Comparison of ENCODE assay signal across 14 mouse cellular contexts in genomic region chr5:106460001-106460511, GRCm38 (mm10). TPM values are rescaled to one million over a fixed set of nuclear protein-coding genes. Genes with fewer than 3 reads are reported as not detected.
A peak's percentile ranks its signal among the peaks of the same experiment; 100 is the strongest.
DNase-seq lines count a peak whose midpoint lies in the region; ATAC-seq lines count a peak whose summit lies in the region.
"Had no signal": no experiment of that assay in that cellular context is flagged by ENCODE, and none has a peak within 500 bp of the region (broad histone marks: within the 10 kb centered on the region; RNA-seq: fewer than 3 reads in every experiment).

No protein-coding gene starts in this region.

- no peak overlapping the region for H3K4me3 ChIP-seq in intestine, embryonic 14.5 days (ENCODE audit: low read depth, low read length)
- no peak overlapping the region for H3K4me3 ChIP-seq in intestine, embryonic 15.5 days (replicated peaks)
- 0 out of 2 replicates have a peak overlapping the region, but pooled peaks have one; percentile 2 for H3K4me3 ChIP-seq in forebrain, embryonic 16.5 days (replicated peaks; ENCODE audit: low read length)
- no peak overlapping the region for H3K4me3 ChIP-seq in neural tube, embryonic 12.5 days
- H3K4me3 ChIP-seq: gastrocnemius, adult 2 months had no signal

- no peak for ATAC-seq in intestine, embryonic 14.5 days (replicated peaks; ENCODE audit: low FRiP score, low TSS enrichment, low read depth)
- ATAC-seq in intestine, embryonic 15.5 days: no peak
- no peak for ATAC-seq in forebrain, embryonic 16.5 days
- ATAC-seq in neural tube, embryonic 12.5 days (ENCODE audit: low FRiP score, low read depth): no peak
- ATAC-seq in CD4-positive, CD25-positive, alpha-beta regulatory T cell, adult 4 months: no peak

- peaks cover 100% of the 10 kb centered on the region for H3K27me3 ChIP-seq in intestine, embryonic 14.5 days (replicated peaks; ENCODE audit: control insufficient read depth, insufficient read depth, low read length)
- peaks cover 94% of the 10 kb centered on the region for H3K27me3 ChIP-seq in intestine, embryonic 15.5 days (replicated peaks)
- H3K27me3 ChIP-seq in forebrain, embryonic 16.5 days (replicated peaks; ENCODE audit: control insufficient read depth, insufficient read depth, low read length): peaks cover 77% of the 10 kb centered on the region
- peaks cover 89% of the 10 kb centered on the region for H3K27me3 ChIP-seq in neural tube, embryonic 12.5 days (replicated peaks)

- no peaks in the 10 kb centered on the region for H3K36me3 ChIP-seq in intestine, embryonic 14.5 days (ENCODE audit: control insufficient read depth, insufficient read depth, low read length)
- no peaks in the 10 kb centered on the region for H3K36me3 ChIP-seq in intestine, embryonic 15.5 days
- no peaks in the 10 kb centered on the region for H3K36me3 ChIP-seq in forebrain, embryonic 16.5 days (ENCODE audit: control insufficient read depth, insufficient read depth)
- H3K36me3 ChIP-seq in neural tube, embryonic 12.5 days: no peaks in the 10 kb centered on the region
- H3K36me3 ChIP-seq: embryonic facial prominence, embryonic 15.5 days had no signal

- no peak overlapping the region for H3K4me2 ChIP-seq in intestine, embryonic 14.5 days (ENCODE audit: low read length)
- no peak overlapping the region for H3K4me2 ChIP-seq in intestine, embryonic 15.5 days (replicated peaks)
- no peak overlapping the region for H3K4me2 ChIP-seq in forebrain, embryonic 16.5 days (ENCODE audit: low read length)
- H3K4me2 ChIP-seq in neural tube, embryonic 12.5 days (replicated peaks): 0 out of 2 replicates have a peak overlapping the region, but pooled peaks have one; percentile 9

- peak; percentile 67 for DNase-seq in intestine, embryonic 14.5 days (ENCODE audit: low spot score)
- peak; percentile 66 for DNase-seq in cerebellum, adult 9-10 months
- DNase-seq in adrenal gland, postnatal 4 days (ENCODE audit: low spot score in 2 of 2): no peak
- no peak for DNase-seq in liver
- DNase-seq: gastrocnemius, adult 2 months; heart, postnatal 4 days had no signal

- H3K4me1 ChIP-seq in intestine, embryonic 14.5 days (replicated peaks; ENCODE audit: control insufficient read depth, insufficient read depth, low read length): 0 out of 2 replicates have a peak, but pooled peaks cover 4% of the 10 kb centered on the region
- H3K4me1 ChIP-seq in intestine, embryonic 15.5 days (replicated peaks): peaks cover 16% of the 10 kb centered on the region
- peaks cover 33% of the 10 kb centered on the region for H3K4me1 ChIP-seq in forebrain, embryonic 16.5 days (replicated peaks; ENCODE audit: control insufficient read depth, insufficient read depth, low read length)
- peaks cover 22% of the 10 kb centered on the region for H3K4me1 ChIP-seq in neural tube, embryonic 12.5 days

- WGBS in intestine, embryonic 14.5 days: under 1% methylated on average over 22 of the region's 22 CpGs
- WGBS in intestine, embryonic 15.5 days: 1% methylated on average over 22 of the region's 22 CpGs
- WGBS in forebrain, embryonic 16.5 days: 1% methylated on average over 22 of the region's 22 CpGs
- WGBS in neural tube, embryonic 12.5 days: under 1% methylated on average over 22 of the region's 22 CpGs

- no peak overlapping the region for H3K9ac ChIP-seq in intestine, embryonic 14.5 days (ENCODE audit: low read length)
- H3K9ac ChIP-seq in intestine, embryonic 15.5 days: no peak overlapping the region
- no peak overlapping the region for H3K9ac ChIP-seq in forebrain, embryonic 16.5 days (replicated peaks; ENCODE audit: low read depth, low read length)
- H3K9ac ChIP-seq in neural tube, embryonic 12.5 days: no peak overlapping the region
- H3K9ac ChIP-seq: embryonic facial prominence, embryonic 15.5 days had no signal

- H3K9me3 ChIP-seq in intestine, embryonic 14.5 days (ENCODE audit: control insufficient read depth, low read length): no peaks in the 10 kb centered on the region
- H3K9me3 ChIP-seq in intestine, embryonic 15.5 days: no peaks in the 10 kb centered on the region
- H3K9me3 ChIP-seq in forebrain, embryonic 16.5 days (ENCODE audit: control insufficient read depth, low read length): no peaks in the 10 kb centered on the region
- H3K9me3 ChIP-seq in neural tube, embryonic 12.5 days: no peaks in the 10 kb centered on the region
- H3K9me3 ChIP-seq: embryonic facial prominence, embryonic 15.5 days had no signal

- H3K27ac ChIP-seq in intestine, embryonic 14.5 days (ENCODE audit: low read depth): no peak overlapping the region
- H3K27ac ChIP-seq in intestine, embryonic 15.5 days: no peak overlapping the region
- no peak overlapping the region for H3K27ac ChIP-seq in forebrain, embryonic 16.5 days (ENCODE audit: low read length)
- H3K27ac ChIP-seq in neural tube, embryonic 12.5 days: no peak overlapping the region
- H3K27ac ChIP-seq: embryonic facial prominence, embryonic 15.5 days; gastrocnemius, adult 2 months; kidney, postnatal 0 days had no signal

RNA-seq across cellular contexts. Expression of gene Barhl2, which starts 2.1 kb away (rescaled TPM):
- not detected in 2 replicates for polyA plus RNA-seq in intestine, embryonic 14.5 days (2014; fragmentation: Nextera tagmentation; extraction: Ambion mirVana)
- not detected in 2 replicates for polyA plus RNA-seq in intestine, embryonic 15.5 days (2015; fragmentation: Nextera tagmentation; extraction: Ambion mirVana)
- polyA plus RNA-seq in forebrain, embryonic 16.5 days (2015; fragmentation: Nextera tagmentation; extraction: Ambion mirVana): 0.47 and 1.6 TPM in 2 replicates
- 2.9 and 3.4 TPM in 2 replicates for polyA plus RNA-seq in neural tube, embryonic 12.5 days (2016; fragmentation: Nextera tagmentation; extraction: Ambion mirVana)
- total RNA-seq in adrenal gland, postnatal 4 days (2021): not detected
- not detected for polyA plus RNA-seq in CD4-positive, CD25-positive, alpha-beta regulatory T cell, adult 4 months (2017; shearing (Covaris generic))
- total RNA-seq: gastrocnemius, adult 2 months; heart, postnatal 4 days; megakaryocyte-erythroid progenitor cell, adult 5-6 weeks had no signal
- polyA plus RNA-seq: embryonic facial prominence, embryonic 15.5 days; kidney, postnatal 0 days; liver, embryonic 16.5 days had no signal

Comparison
In these comparisons a context has a peak if more than half of its experiments do, and no peak if none do; other contexts are left out.
1. DNase-seq: peak in intestine, embryonic 14.5 days (single experiment) and cerebellum, adult 9-10 months (single experiment); none in adrenal gland, postnatal 4 days (0 of 2) and liver (single experiment).